Mouse (Mus musculus) embryonic fibroblast, embryonic 13.5 days (primary cell): ENCODE results near the gene Ptpn7.

Experiments used
- CTCF ChIP-seq: IDR thresholded peaks from 2 replicates; pipeline ENCODE4 v1.5.1; 2011; ENCODE audit warnings: mild to moderate bottlenecking, control low read depth, low read length, moderate library complexity, borderline replicate concordance; ENCODE audit not compliant: insufficient read depth
- POLR2A ChIP-seq: IDR thresholded peaks from 2 replicates; pipeline ENCODE4 v1.6.1; 2011; ENCODE audit warnings: low read depth, mild to moderate bottlenecking, control low read depth, low read length, moderate library complexity

- no peak for TF ChIP-seq CTCF
- TF ChIP-seq POLR2A: no peak
Observed at GRCm38 (mm10) chr1:135183941-135184570, 51.6 kb downstream of the Ptpn7 start.
